Mouse (Mus musculus): ENCODE results near the gene Ap2a1. TPM values are rescaled to one million over a fixed set of nuclear protein-coding genes. Genes with fewer than 3 reads are reported as not detected.

Gene Ap2a1
- polyA plus RNA-seq, 2 experiments = 67.6 to 69.6 TPM

- no peak for DNase-seq (ENCODE audit: low read depth in 3 of 3, low spot score in 3 of 3)
These were observed 13.6 kb upstream of the Ap2a1 start, which contains the start of gene Tsks for GRCm38 (mm10) chr7:44942904-44943303. TSS of gene Tsks (plus strand) at chr7:44943204.

GRCm38 (mm10) chr7:44938680-44939079 is 9.4 kb upstream of the Ap2a1 start:
- DNase-seq (ENCODE audit: low read depth in 3 of 3, low spot score in 3 of 3) = no peak
- WGBS (ENCODE audit: insufficient replicate concordance) = 73% methylated on average over 4 of the region's 4 CpGs
- H3K27me3 ChIP-seq (ENCODE audit: control insufficient read depth, insufficient read depth, low read length) = no peaks in the 10 kb centered on the region
- H3K36me3 ChIP-seq (replicated peaks; ENCODE audit: control insufficient read depth, insufficient read depth, low read depth) = no peaks in the 10 kb centered on the region
- TF ChIP-seq CTCF (IDR thresholded peaks at IDR 0.05; ENCODE audit: low read depth) = no peak
- no peak for TF ChIP-seq EP300 (IDR thresholded peaks at IDR 0.05; ENCODE audit: low read depth)
- no peak overlapping the region for H3K27ac ChIP-seq
- no peak overlapping the region for H3K9ac ChIP-seq (replicated peaks)
- H3K4me2 ChIP-seq (ENCODE audit: low read depth) = no peak overlapping the region
- H3K9me3 ChIP-seq (ENCODE audit: control insufficient read depth, low read length) = no peaks in the 10 kb centered on the region
- H3K4me3 ChIP-seq (ENCODE audit: insufficient read depth in 1 of 2, low read depth in 2 of 2, low read length in 2 of 2) = no peak overlapping the region
- H3K4me1 ChIP-seq (replicated peaks; ENCODE audit: control insufficient read depth in 2 of 2, insufficient read depth in 2 of 2, low read length in 1 of 2) = no peaks in the 10 kb centered on the region
- no peak for ATAC-seq (ENCODE audit: insufficient read depth)

More at GRCm38 (mm10) chr7:44942904-44943303, 13.6 kb upstream of the Ap2a1 start, which contains the start of gene Tsks:
- WGBS (ENCODE audit: insufficient replicate concordance) = 76% methylated on average over 7 of the region's 7 CpGs
- Histone ChIP-seq H3K4me3 (ENCODE audit: insufficient read depth in 1 of 2, low read depth in 2 of 2, low read length in 2 of 2) (no peak within 1 kb of the TSS), H3K9me3 (ENCODE audit: control insufficient read depth, low read length) (no peaks in the 10 kb centered on the region), H3K4me2 (ENCODE audit: low read depth) (no peak within 1 kb of the TSS), H3K9ac (replicated peaks) (no peak within 1 kb of the TSS), H3K27me3 (ENCODE audit: control insufficient read depth, insufficient read depth, low read length) (no peaks in the 10 kb centered on the region), H3K27ac (no peak within 1 kb of the TSS), H3K36me3 (replicated peaks; ENCODE audit: control insufficient read depth, insufficient read depth, low read depth) (no peaks in the 10 kb centered on the region), H3K4me1 (replicated peaks; ENCODE audit: control insufficient read depth in 2 of 2, insufficient read depth in 2 of 2, low read length in 1 of 2) (no peaks in the 10 kb centered on the region)
- TF ChIP-seq CTCF (IDR thresholded peaks at IDR 0.05; ENCODE audit: low read depth) (no peak), EP300 (IDR thresholded peaks at IDR 0.05; ENCODE audit: low read depth) (no peak)
- ATAC-seq (ENCODE audit: insufficient read depth) = no peak

GRCm38 (mm10) chr7:44928570-44928969 is 726 bp downstream of the Ap2a1 start:
- no peaks in the 10 kb centered on the region for H3K27me3 ChIP-seq (ENCODE audit: control insufficient read depth, insufficient read depth, low read length)
- peaks cover 28 to 32% of the 10 kb centered on the region in 2 experiments for H3K4me1 ChIP-seq (replicated peaks; ENCODE audit: control insufficient read depth in 2 of 2, insufficient read depth in 2 of 2, low read length in 1 of 2)
- H3K36me3 ChIP-seq (replicated peaks; ENCODE audit: control insufficient read depth, insufficient read depth, low read depth) = peaks cover 19% of the 10 kb centered on the region
- peak overlapping the region; percentile 81 for H3K9ac ChIP-seq (replicated peaks)
- WGBS (ENCODE audit: insufficient replicate concordance) = 4% methylated on average over 1 of the region's 1 CpGs
- DNase-seq (ENCODE audit: low read depth in 3 of 3, low spot score in 3 of 3) (peak in 1 of 3 experiments; percentile 46), ATAC-seq (ENCODE audit: insufficient read depth) (peak; percentile 8; the same call in 1 of the 2 replicates)
- no peak for TF ChIP-seq CTCF (IDR thresholded peaks at IDR 0.05; ENCODE audit: low read depth)
- peak; percentile 78 for TF ChIP-seq EP300 (IDR thresholded peaks at IDR 0.05; ENCODE audit: low read depth)
- peak overlapping the region; percentile 60 for H3K27ac ChIP-seq
- H3K9me3 ChIP-seq (ENCODE audit: control insufficient read depth, low read length) = no peaks in the 10 kb centered on the region
- H3K4me2 ChIP-seq (ENCODE audit: low read depth) = peak overlapping the region; percentile 90
- peak overlapping the region; percentile 74 to 84 for H3K4me3 ChIP-seq (ENCODE audit: insufficient read depth in 1 of 2, low read depth in 2 of 2, low read length in 2 of 2)

- no peak overlapping the region for H3K9ac ChIP-seq (replicated peaks)
- DNase-seq (ENCODE audit: low read depth in 3 of 3, low spot score in 3 of 3) = no peak
- H3K4me1 ChIP-seq (replicated peaks; ENCODE audit: control insufficient read depth in 2 of 2, insufficient read depth in 2 of 2, low read length in 1 of 2) = peaks cover 27 to 36% of the 10 kb centered on the region in 2 experiments
- H3K4me2 ChIP-seq (ENCODE audit: low read depth) = no peak overlapping the region
- no peaks in the 10 kb centered on the region for H3K9me3 ChIP-seq (ENCODE audit: control insufficient read depth, low read length)
- peaks cover 34% of the 10 kb centered on the region for H3K36me3 ChIP-seq (replicated peaks; ENCODE audit: control insufficient read depth, insufficient read depth, low read depth)
- no peaks in the 10 kb centered on the region for H3K27me3 ChIP-seq (ENCODE audit: control insufficient read depth, insufficient read depth, low read length)
- TF ChIP-seq EP300 (IDR thresholded peaks at IDR 0.05; ENCODE audit: low read depth) (no peak), CTCF (IDR thresholded peaks at IDR 0.05; ENCODE audit: low read depth) (peak; percentile 77)
- no peak for ATAC-seq (ENCODE audit: insufficient read depth)
- H3K27ac ChIP-seq = no peak overlapping the region
- 58% methylated on average over 3 of the region's 3 CpGs for WGBS (ENCODE audit: insufficient replicate concordance)
- H3K4me3 ChIP-seq (ENCODE audit: insufficient read depth in 1 of 2, low read depth in 2 of 2, low read length in 2 of 2) = no peak overlapping the region
These were observed 3.8 kb downstream of the Ap2a1 start for GRCm38 (mm10) chr7:44925468-44925867.

GRCm38 (mm10) chr7:44922530-44922929 is 6.8 kb downstream of the Ap2a1 start:
- H3K4me1 ChIP-seq (replicated peaks; ENCODE audit: control insufficient read depth in 2 of 2, insufficient read depth in 2 of 2, low read length in 1 of 2) = peaks cover 19 to 30% of the 10 kb centered on the region in 2 experiments
- H3K27ac ChIP-seq = no peak overlapping the region; the same call in 1 of the 2 replicates
- no peak for DNase-seq (ENCODE audit: low read depth in 3 of 3, low spot score in 3 of 3)

More at GRCm38 (mm10) chr7:44922530-44922929, 6.8 kb downstream of the Ap2a1 start:
- no peak overlapping the region for H3K9ac ChIP-seq (replicated peaks)
- ATAC-seq (ENCODE audit: insufficient read depth) = peak; percentile 78
- H3K36me3 ChIP-seq (replicated peaks; ENCODE audit: control insufficient read depth, insufficient read depth, low read depth) = peaks cover 49% of the 10 kb centered on the region
- H3K9me3 ChIP-seq (ENCODE audit: control insufficient read depth, low read length) = no peaks in the 10 kb centered on the region
- H3K4me3 ChIP-seq (ENCODE audit: insufficient read depth in 1 of 2, low read depth in 2 of 2, low read length in 2 of 2) = no peak overlapping the region
- TF ChIP-seq EP300 (IDR thresholded peaks at IDR 0.05; ENCODE audit: low read depth) = peak; percentile 32
- TF ChIP-seq CTCF (IDR thresholded peaks at IDR 0.05; ENCODE audit: low read depth) = no peak
- no peaks in the 10 kb centered on the region for H3K27me3 ChIP-seq (ENCODE audit: control insufficient read depth, insufficient read depth, low read length)
- no peak overlapping the region; the same call in 1 of the 2 replicates for H3K4me2 ChIP-seq (ENCODE audit: low read depth)

Data from liver, embryonic 14.5 days (tissue).